Mouse (Mus musculus): ENCODE data around the gene Fmn2.

The Fmn2 gene

DNA sequence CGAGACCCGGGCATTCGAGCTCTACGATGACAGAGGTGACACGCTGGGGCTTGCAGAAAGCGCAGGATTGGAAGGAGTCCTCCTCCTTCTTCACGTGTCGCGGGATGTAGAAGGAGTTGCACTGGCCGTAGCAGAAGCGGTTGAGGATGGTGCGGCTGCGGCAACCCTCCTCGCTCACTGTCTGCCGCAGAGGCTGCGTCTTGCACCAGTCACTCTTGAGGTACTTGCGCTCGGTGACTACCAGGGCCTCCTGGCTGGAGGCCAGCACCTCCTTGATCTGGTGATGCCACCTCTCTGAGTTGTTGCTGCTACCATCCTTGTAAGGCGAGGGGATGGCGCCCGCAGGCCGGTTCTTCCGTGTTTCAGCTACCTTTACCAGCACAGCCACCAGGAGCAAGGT, 335.2 kb downstream of the Fmn2 start:
- no peak for DNase-seq

GRCm38 (mm10) chr1:174844786-174845185, 343.2 kb downstream of the Fmn2 start:
- DNase-seq, result no peak

DNA sequence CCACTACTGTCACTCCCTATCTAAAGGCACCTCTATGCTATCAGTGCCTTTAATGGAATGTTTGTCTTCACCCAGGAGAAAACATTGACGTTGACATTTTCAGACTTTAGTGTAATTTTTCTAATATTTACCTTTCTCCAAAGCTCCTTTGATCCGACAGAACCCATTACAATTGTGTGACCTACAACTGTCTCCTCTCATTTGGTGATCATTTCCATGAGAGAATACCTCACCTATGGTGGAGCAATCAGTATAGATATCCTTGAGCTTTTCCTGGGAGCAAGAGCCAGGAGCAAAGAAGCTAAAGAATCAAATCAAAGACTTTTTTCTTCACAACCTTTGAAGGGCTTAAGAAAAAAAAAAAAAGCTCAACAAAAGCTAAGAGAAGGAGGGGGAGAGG, 354.6 kb downstream of the Fmn2 start:
- DNase-seq, result no peak

DNA sequence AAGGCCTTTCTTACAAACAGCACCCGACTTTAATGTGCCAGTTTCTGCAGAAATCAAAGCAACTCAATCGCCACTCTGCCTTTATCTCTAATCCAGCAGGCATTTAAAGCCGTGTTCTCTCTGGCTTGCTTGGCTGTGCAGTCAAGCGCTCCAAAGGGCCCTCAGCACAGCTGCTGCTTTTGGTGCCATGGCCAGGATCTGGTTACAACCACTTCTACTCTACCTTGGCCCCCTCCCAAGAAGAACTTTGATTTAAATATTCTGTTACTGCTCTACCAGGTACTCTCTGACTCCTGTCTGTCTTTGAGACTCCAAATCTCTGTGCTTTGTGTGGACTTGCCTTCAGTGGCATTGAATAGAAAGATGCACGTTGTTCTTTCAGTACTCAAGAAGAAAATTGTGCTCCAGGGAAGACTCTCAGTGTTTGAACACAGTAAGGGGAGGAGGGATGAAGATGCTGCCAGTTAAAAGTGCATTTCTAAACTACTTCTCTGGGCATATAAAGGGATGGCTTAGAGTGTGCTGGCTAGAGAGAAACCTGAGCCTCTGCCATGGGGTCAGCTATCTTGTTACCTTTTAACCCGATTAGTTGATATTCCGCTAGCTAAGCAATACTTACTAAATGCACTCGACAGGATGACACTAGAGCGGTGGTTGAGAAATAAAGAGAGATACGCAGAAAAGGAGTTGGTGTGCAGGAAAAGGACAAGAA, 358.9 kb downstream of the Fmn2 start:
- no peak for DNase-seq
